Mouse (Mus musculus) heart, embryonic 10.5 days (tissue): ENCODE results near the gene Ager. TPM values are rescaled to one million over a fixed set of nuclear protein-coding genes. Genes with fewer than 3 reads are reported as not detected.
A peak's percentile ranks its signal among the peaks of the same experiment; 100 is the strongest.

ENCODE experiments used
- DNase-seq: peaks from one replicate; pipeline ENCODE4 v3.0.0-alpha.2; 2017; ENCODE audit warnings: low spot score
- H3K27ac ChIP-seq: fragments of 300-500 bp; sonication (generic); 2 replicates; pipeline ENCODE4 v1.5.1; 2016; ENCODE audit warnings: mild to moderate bottlenecking
- H3K27me3 ChIP-seq: fragments of 300-500 bp; sonication (generic); 2 replicates; pipeline ENCODE4 v1.6.1; 2016; ENCODE audit warnings: mild to moderate bottlenecking; ENCODE audit not compliant: poor library complexity, insufficient read depth, severe bottlenecking
- H3K36me3 ChIP-seq: fragments of 300-500 bp; sonication (generic); 2 replicates; pipeline ENCODE4 v1.6.1; 2016; ENCODE audit warnings: mild to moderate bottlenecking, moderate library complexity
- H3K4me1 ChIP-seq: fragments of 300-500 bp; sonication (generic); 2 replicates; pipeline ENCODE4 v1.6.1; 2016; ENCODE audit warnings: mild to moderate bottlenecking
- H3K4me3 ChIP-seq: fragments of 300-500 bp; sonication (generic); 2 replicates; pipeline ENCODE4 v1.5.1; 2016; ENCODE audit warnings: mild to moderate bottlenecking, moderate library complexity
- H3K9me3 ChIP-seq: fragments of 300-500 bp; sonication (generic); 2 replicates; pipeline ENCODE4 v1.6.1; 2016; ENCODE audit warnings: mild to moderate bottlenecking, moderate library complexity
- WGBS: fragments of 180-500 bp; shearing (Covaris S2); methylation state at CpG from one replicate; pipeline ENCODE4 v1.1.7; 2016; 5-methylcytosine and 5-hydroxymethylcytosine counted together
- polyA plus RNA-seq: library from polyadenylated mRNA; unstranded; fragments of >200 nt; fragmentation: Nextera tagmentation; extraction: Ambion mirVana; gene quantifications from 2 replicates; pipeline ENCODE4 v1.2.1, GENCODE M21; 2016

Ager gene
- polyA plus RNA-seq = 5.3 and 5.6 TPM in 2 replicates

DNA sequence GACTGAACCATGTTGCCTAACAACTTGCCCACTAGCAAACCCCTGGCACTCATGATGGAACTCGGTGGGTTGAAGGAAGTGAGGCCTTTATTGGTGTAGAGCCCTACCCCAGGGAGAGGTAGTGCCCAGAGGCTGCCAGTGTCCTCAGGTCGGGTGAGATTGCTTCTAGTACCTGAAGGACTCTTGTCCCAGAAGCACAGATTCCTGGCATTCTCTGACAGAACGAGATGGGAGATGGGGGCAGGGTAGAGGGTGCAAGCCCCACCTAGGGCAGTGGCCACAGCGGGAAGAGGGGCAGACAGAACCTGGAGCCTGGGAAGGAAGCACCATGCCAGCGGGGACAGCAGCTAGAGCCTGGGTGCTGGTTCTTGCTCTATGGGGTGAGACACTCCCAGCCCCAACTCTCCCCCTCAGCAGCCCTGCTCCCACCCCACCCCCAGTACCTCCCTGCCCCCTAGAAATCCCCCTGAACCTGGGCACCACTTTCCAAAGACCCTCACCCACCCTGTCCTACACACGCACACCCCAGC, at the start of gene Ager:
TSS of gene Ager (plus strand) at position 297 of the 530 bp plus-strand sequence.
- peaks cover 45% of the 10 kb centered on the region for H3K36me3 ChIP-seq

GRCm38 (mm10) chr17:34549156-34549555, 48.5 kb upstream of the Ager start:
- 89% methylated on average over 3 of the region's 3 CpGs for WGBS
- H3K4me3 ChIP-seq = no peak overlapping the region
- no peaks in the 10 kb centered on the region for H3K36me3 ChIP-seq
- no peaks in the 10 kb centered on the region for H3K4me1 ChIP-seq
- no peaks in the 10 kb centered on the region for H3K9me3 ChIP-seq
- H3K27me3 ChIP-seq = 0 out of 2 replicates have a peak, but pooled peaks cover under 1% of the 10 kb centered on the region
- no peak for DNase-seq
- H3K27ac ChIP-seq = no peak overlapping the region

More for the DNA sequence above, at the start of gene Ager:
- peaks cover 78% of the 10 kb centered on the region for H3K4me1 ChIP-seq
- no peak for DNase-seq
- peak within 1 kb of the TSS; percentile 9; the same call in 1 of the 2 replicates for H3K4me3 ChIP-seq
- no peaks in the 10 kb centered on the region for H3K27me3 ChIP-seq
- H3K27ac ChIP-seq = peak within 1 kb of the TSS; percentile 72
- no peaks in the 10 kb centered on the region for H3K9me3 ChIP-seq
- 14% methylated on average over 6 of the region's 6 CpGs for WGBS

GRCm38 (mm10) chr17:34549843-34550242, 47.8 kb upstream of the Ager start:
- Histone ChIP-seq H3K27ac (no peak overlapping the region), H3K4me1 (no peaks in the 10 kb centered on the region), H3K4me3 (no peak overlapping the region), H3K27me3 (peaks cover 5% of the 10 kb centered on the region; the same call in 1 of the 2 replicates), H3K36me3 (no peaks in the 10 kb centered on the region), H3K9me3 (no peaks in the 10 kb centered on the region)
- 63% methylated on average over 2 of the region's 2 CpGs for WGBS
- DNase-seq = no peak

- H3K4me1 ChIP-seq = no peaks in the 10 kb centered on the region
- H3K36me3 ChIP-seq = no peaks in the 10 kb centered on the region
- 30% methylated on average over 5 of the region's 5 CpGs for WGBS
- H3K27me3 ChIP-seq = peaks cover 12% of the 10 kb centered on the region; the same call in 1 of the 2 replicates
- peak; percentile 87 for DNase-seq
- H3K9me3 ChIP-seq = no peaks in the 10 kb centered on the region
- H3K4me3 ChIP-seq = no peak overlapping the region
- H3K27ac ChIP-seq = no peak overlapping the region
Measured at GRCm38 (mm10) chr17:34555483-34555882, 42.2 kb upstream of the Ager start.

DNA sequence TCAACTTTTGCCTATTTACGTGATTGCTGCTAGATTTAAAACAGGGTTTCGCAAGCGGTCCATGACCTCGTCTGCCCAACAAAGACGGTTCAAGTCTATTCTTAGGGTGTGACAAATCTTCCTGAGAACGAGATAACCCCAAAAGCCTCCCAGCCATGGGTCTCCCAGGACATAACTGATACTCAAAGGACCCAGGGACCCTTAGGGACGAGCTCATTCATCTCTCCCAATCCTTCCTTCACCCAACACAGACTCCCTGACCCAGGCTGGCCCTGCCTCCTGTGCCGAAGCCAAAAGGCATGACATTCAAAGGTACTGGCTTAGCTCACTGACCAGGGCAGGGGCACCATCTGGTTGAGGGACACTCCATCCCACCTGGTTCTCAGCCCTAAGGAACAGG, 41.3 kb upstream of the Ager start:
- DNase-seq = no peak
- Histone ChIP-seq H3K9me3 (no peaks in the 10 kb centered on the region), H3K4me1 (peaks cover 4% of the 10 kb centered on the region; the same call in 1 of the 2 replicates), H3K27ac (no peak overlapping the region), H3K27me3 (peaks cover 15% of the 10 kb centered on the region; the same call in 1 of the 2 replicates), H3K4me3 (no peak overlapping the region), H3K36me3 (no peaks in the 10 kb centered on the region)
- 68% methylated on average over 8 of the region's 8 CpGs for WGBS

GRCm38 (mm10) chr17:34557411-34557810, 40.3 kb upstream of the Ager start:
- no peak overlapping the region for H3K4me3 ChIP-seq
- 75% methylated on average over 11 of the region's 11 CpGs for WGBS
- peaks cover 5% of the 10 kb centered on the region; the same call in 1 of the 2 replicates for H3K4me1 ChIP-seq
- H3K36me3 ChIP-seq = no peaks in the 10 kb centered on the region
- no peak overlapping the region for H3K27ac ChIP-seq
- H3K27me3 ChIP-seq = peaks cover 16% of the 10 kb centered on the region; the same call in 1 of the 2 replicates
- H3K9me3 ChIP-seq = no peaks in the 10 kb centered on the region
- DNase-seq = no peak

- DNase-seq = no peak
- H3K27ac ChIP-seq = no peak overlapping the region
- no peak overlapping the region for H3K4me3 ChIP-seq
- H3K4me1 ChIP-seq = peaks cover 8% of the 10 kb centered on the region
- H3K9me3 ChIP-seq = no peaks in the 10 kb centered on the region
- 75% methylated on average over 7 of the region's 7 CpGs for WGBS
- peaks cover 16% of the 10 kb centered on the region; the same call in 1 of the 2 replicates for H3K27me3 ChIP-seq
- no peaks in the 10 kb centered on the region for H3K36me3 ChIP-seq
Measured at GRCm38 (mm10) chr17:34559116-34559515, 38.5 kb upstream of the Ager start.

- H3K27me3 ChIP-seq = peaks cover 13% of the 10 kb centered on the region; the same call in 1 of the 2 replicates
- peaks cover 16% of the 10 kb centered on the region for H3K4me1 ChIP-seq
- no peak overlapping the region for H3K4me3 ChIP-seq
- H3K27ac ChIP-seq = no peak overlapping the region
- no peak for DNase-seq
- no peaks in the 10 kb centered on the region for H3K36me3 ChIP-seq
- 19% methylated on average over 15 of the region's 15 CpGs for WGBS
- no peaks in the 10 kb centered on the region for H3K9me3 ChIP-seq
Measured at GRCm38 (mm10) chr17:34559895-34560294, 37.8 kb upstream of the Ager start.

GRCm38 (mm10) chr17:34560438-34560837, 37.2 kb upstream of the Ager start:
- Histone ChIP-seq H3K27me3 (peaks cover 18% of the 10 kb centered on the region), H3K27ac (no peak overlapping the region), H3K9me3 (no peaks in the 10 kb centered on the region), H3K36me3 (no peaks in the 10 kb centered on the region), H3K4me3 (no peak overlapping the region), H3K4me1 (peaks cover 21% of the 10 kb centered on the region)
- WGBS = 83% methylated on average over 6 of the region's 6 CpGs
- DNase-seq = no peak

GRCm38 (mm10) chr17:34561200-34561599, 36.5 kb upstream of the Ager start:
- WGBS = 37% methylated on average over 8 of the region's 8 CpGs
- Histone ChIP-seq H3K4me3 (0 out of 2 replicates have a peak overlapping the region, but pooled peaks have one; percentile 3), H3K36me3 (no peaks in the 10 kb centered on the region), H3K4me1 (peaks cover 24% of the 10 kb centered on the region), H3K27ac (peak overlapping the region; percentile 47; the same call in 1 of the 2 replicates), H3K9me3 (no peaks in the 10 kb centered on the region), H3K27me3 (peaks cover 25% of the 10 kb centered on the region)
- no peak for DNase-seq

- Histone ChIP-seq H3K27me3 (peaks cover 35% of the 10 kb centered on the region), H3K27ac (no peak overlapping the region; the same call in 1 of the 2 replicates), H3K4me3 (no peak overlapping the region), H3K4me1 (peaks cover 24% of the 10 kb centered on the region), H3K36me3 (no peaks in the 10 kb centered on the region), H3K9me3 (no peaks in the 10 kb centered on the region)
- no peak for DNase-seq
- WGBS = 69% methylated on average over 3 of the region's 3 CpGs
Measured at GRCm38 (mm10) chr17:34562595-34562994, 35.1 kb upstream of the Ager start.

GRCm38 (mm10) chr17:34563354-34563753, 34.3 kb upstream of the Ager start:
- no peak for DNase-seq

DNA sequence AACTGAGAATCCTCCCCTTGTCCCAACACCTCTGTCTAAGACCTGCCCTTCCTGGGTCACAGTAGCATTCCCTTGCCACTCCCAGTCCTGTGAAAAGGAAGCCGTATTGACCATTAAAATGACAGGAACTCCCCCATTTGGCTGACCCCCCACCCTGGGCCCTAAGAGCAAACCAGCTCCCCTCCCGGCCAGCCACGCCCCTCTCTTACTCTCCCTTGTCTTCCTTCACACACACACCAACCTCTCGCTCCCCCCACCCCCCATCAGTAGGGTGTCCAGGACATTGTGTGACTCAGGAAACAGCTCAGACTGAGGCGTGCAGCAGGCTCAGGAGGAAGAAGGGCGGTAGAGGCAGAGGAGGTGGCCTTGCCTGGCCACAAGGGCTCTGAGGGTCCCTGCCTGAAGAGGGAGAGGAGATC, 33.6 kb upstream of the Ager start, which contains the start of gene Notch4:
TSS of gene Notch4 (plus strand) at position 266 of the 419 bp plus-strand sequence.
- H3K4me1 ChIP-seq = peaks cover 24% of the 10 kb centered on the region
- H3K27ac ChIP-seq = peak within 1 kb of the TSS; percentile 77
- no peak for DNase-seq
- no peaks in the 10 kb centered on the region for H3K9me3 ChIP-seq
- H3K36me3 ChIP-seq = no peaks in the 10 kb centered on the region
- 5% methylated on average over 6 of the region's 6 CpGs for WGBS
- peaks cover 39% of the 10 kb centered on the region for H3K27me3 ChIP-seq
- peak within 1 kb of the TSS; percentile 36 for H3K4me3 ChIP-seq

More at GRCm38 (mm10) chr17:34563354-34563753, 34.3 kb upstream of the Ager start:
- 65% methylated on average over 11 of the region's 11 CpGs for WGBS
- no peak overlapping the region for H3K27ac ChIP-seq
- H3K36me3 ChIP-seq = no peaks in the 10 kb centered on the region
- H3K4me3 ChIP-seq = no peak overlapping the region
- no peaks in the 10 kb centered on the region for H3K9me3 ChIP-seq
- peaks cover 24% of the 10 kb centered on the region for H3K4me1 ChIP-seq
- H3K27me3 ChIP-seq = peaks cover 35% of the 10 kb centered on the region
